Mouse (Mus musculus) testis, postnatal 10 days (tissue): ENCODE data around the gene Dytn.

Source experiments
- DNase-seq: peaks from one replicate; pipeline ENCODE4 v3.0.0; 2021; ENCODE audit warnings: low spot score

The Dytn gene

DNA sequence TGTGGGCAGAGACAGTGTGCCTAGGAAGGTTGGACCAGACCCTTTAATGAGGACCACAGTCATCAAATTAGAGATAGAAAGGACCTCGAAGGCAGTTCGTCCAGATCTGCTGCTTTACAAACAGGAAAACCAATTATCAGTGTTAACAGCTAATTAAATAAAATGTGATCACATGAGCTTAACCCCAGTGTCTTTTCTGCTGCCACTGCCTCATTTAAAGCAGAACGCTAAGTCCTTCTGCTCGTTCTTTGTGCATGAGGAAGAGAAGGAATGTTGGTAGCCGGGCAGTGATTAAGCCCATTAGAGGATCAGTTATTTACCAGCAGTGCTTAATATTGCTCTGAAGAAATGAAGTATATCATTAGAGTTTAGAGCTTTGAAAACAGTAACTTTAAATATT lies 109.9 kb downstream of the Dytn start:
- no peak for DNase-seq

DNA sequence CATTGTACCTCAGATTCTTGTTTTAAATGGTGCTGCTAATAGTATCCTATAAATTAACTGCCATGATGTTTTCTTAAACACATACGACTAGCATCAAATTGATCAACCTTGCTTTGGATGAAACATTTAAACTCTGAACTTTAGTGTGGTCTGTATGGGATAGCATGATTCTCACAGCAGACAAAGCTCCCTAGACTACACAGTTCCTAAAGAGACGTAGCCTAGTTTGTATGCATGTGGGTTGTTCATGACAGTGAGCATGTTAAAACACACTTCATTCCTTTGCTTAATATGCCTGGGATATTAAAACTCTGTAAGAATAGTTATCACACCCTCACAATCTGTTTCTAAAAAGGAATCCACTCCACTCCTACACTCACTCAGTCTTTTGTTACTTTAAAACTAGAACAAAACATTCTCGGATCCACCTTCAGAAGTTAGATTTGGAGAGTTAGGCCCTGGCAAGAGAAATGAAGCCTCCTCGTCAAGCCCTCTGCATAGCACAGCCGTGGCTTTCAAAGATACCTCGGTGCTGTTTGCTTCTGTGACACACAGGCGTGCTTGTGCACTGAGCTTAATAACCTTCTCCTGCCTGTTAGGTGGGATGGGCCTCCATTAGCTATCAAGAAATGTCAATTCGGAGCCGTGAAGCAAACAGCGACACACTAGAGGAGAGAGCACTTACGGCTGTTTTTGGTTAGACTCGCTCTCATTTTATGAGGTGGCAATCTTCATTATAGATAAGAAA lies 112.7 kb downstream of the Dytn start:
- no peak for DNase-seq

DNA sequence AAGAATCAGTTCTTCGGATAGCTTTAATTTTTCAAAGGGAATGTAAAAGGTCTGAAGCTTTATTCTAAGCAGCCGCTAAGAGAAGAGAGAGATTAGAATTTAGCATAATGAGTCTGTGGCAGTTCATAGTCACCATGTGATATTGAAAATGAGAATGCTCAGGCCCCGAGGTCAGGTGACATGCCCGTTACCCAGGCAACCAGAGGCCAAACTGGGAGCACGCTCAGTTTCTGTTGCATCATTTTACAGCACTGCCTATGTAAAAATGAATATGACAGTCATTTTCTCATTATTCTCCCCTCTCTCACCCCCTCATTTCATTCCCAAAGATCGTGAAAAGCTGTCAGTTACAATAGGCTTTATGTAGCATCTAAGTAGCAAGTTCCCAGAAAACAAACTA lies 113.3 kb downstream of the Dytn start:
- DNase-seq = no peak
